27 mouse cellular contexts compared by ENCODE assay signal in the genomic region with DNA sequence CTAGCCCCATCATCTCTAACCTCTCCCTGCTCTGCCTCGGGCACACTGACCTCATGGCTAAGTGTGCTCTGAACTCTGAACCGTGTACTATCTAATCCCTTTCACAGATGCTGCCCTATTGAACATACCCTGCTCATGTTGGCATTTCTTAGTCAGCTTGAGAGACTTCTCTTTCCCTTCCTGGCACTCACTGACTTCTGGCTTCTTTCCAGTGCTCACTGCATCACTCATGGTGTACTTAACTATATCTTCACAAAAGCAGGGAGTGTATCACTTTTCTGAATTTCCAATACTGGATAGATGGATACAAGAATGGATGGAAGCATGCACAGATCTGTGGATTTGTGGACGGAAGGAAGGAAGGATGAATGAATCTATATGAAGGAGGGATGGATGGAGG.
A peak's percentile ranks its signal among the peaks of the same experiment; 100 is the strongest.
DNase-seq lines count a peak whose midpoint lies in the region; ATAC-seq lines count a peak whose summit lies in the region.
"Had no signal": no experiment of that assay in that cellular context is flagged by ENCODE, and none has a peak within 500 bp of the region (broad histone marks: within the 10 kb centered on the region; RNA-seq: fewer than 3 reads in every experiment).

No protein-coding gene starts in this region.

- WGBS in hindbrain, embryonic 14.5 days: 83% methylated on average over 3 of the region's 3 CpGs
- 85% methylated on average over 3 of the region's 3 CpGs for WGBS in hindbrain, embryonic 13.5 days

- DNase-seq in cerebellum, postnatal 10 days: peak; percentile 38 to 53
- no peak for DNase-seq in cerebellum, adult 18-20 months
- no peak for DNase-seq in hindbrain, embryonic 14.5 days (ENCODE audit: low spot score)
- DNase-seq in right cerebral cortex, adult 18-20 months: peak; percentile 1
- no peak for DNase-seq in right cerebral cortex, adult 2 months (ENCODE audit: low spot score in 2 of 2)
- DNase-seq in brain, adult 2 months (ENCODE audit: low read depth, low spot score): peak; percentile 7
- DNase-seq in spleen, postnatal 14 days (ENCODE audit: low spot score in 2 of 2): no peak
- DNase-seq: adrenal gland, adult 2 months; adrenal gland, postnatal 14 days; B cell, adult 2 months; cerebellum, adult 11-12 months; cerebellum, adult 9-10 months; cerebellum, postnatal 36 days; forebrain, postnatal 0 days; gastrocnemius, postnatal 10 days; gastrocnemius, postnatal 36 days; heart, adult 2 months had no signal

- no peaks in the 10 kb centered on the region for H3K27me3 ChIP-seq in hindbrain, embryonic 14.5 days (ENCODE audit: control insufficient read depth, insufficient read depth, low read length)
- no peaks in the 10 kb centered on the region for H3K27me3 ChIP-seq in hindbrain, embryonic 13.5 days
- H3K27me3 ChIP-seq: CH12.LX; hindbrain, embryonic 12.5 days had no signal

- H3K36me3 ChIP-seq in hindbrain, embryonic 14.5 days (replicated peaks; ENCODE audit: control insufficient read depth, insufficient read depth): no peaks in the 10 kb centered on the region
- no peaks in the 10 kb centered on the region for H3K36me3 ChIP-seq in hindbrain, embryonic 13.5 days
- H3K36me3 ChIP-seq: forebrain, embryonic 10.5 days; G1E; hindbrain, embryonic 12.5 days had no signal

- no peak overlapping the region for H3K4me2 ChIP-seq in hindbrain, embryonic 14.5 days (replicated peaks)
- no peak overlapping the region for H3K4me2 ChIP-seq in hindbrain, embryonic 13.5 days
- H3K4me2 ChIP-seq: heart, embryonic 11.5 days; hindbrain, embryonic 12.5 days had no signal

- H3K9ac ChIP-seq in hindbrain, embryonic 14.5 days: no peak overlapping the region
- H3K9ac ChIP-seq in hindbrain, embryonic 13.5 days: no peak overlapping the region
- H3K9ac ChIP-seq: forebrain, postnatal 0 days; hindbrain, embryonic 12.5 days had no signal

- no peaks in the 10 kb centered on the region for H3K4me1 ChIP-seq in hindbrain, embryonic 14.5 days (replicated peaks; ENCODE audit: control insufficient read depth, insufficient read depth, low read length)
- no peaks in the 10 kb centered on the region for H3K4me1 ChIP-seq in hindbrain, embryonic 13.5 days (replicated peaks)
- H3K4me1 ChIP-seq: forebrain, embryonic 10.5 days; hindbrain, embryonic 12.5 days had no signal

- H3K4me3 ChIP-seq in hindbrain, embryonic 14.5 days (replicated peaks; ENCODE audit: low read length): no peak overlapping the region
- H3K4me3 ChIP-seq in hindbrain, embryonic 13.5 days: no peak overlapping the region
- H3K4me3 ChIP-seq: forebrain, embryonic 10.5 days; heart, adult 2 months; hindbrain, embryonic 12.5 days had no signal

- no peak overlapping the region for H3K27ac ChIP-seq in hindbrain, embryonic 14.5 days
- H3K27ac ChIP-seq in hindbrain, embryonic 13.5 days: no peak overlapping the region
- H3K27ac ChIP-seq: forebrain, embryonic 10.5 days; heart, adult 2 months; hindbrain, embryonic 12.5 days; hindbrain, postnatal 0 days had no signal

- no peaks in the 10 kb centered on the region for H3K9me3 ChIP-seq in hindbrain, embryonic 14.5 days (ENCODE audit: control insufficient read depth, low read length)
- no peaks in the 10 kb centered on the region for H3K9me3 ChIP-seq in hindbrain, embryonic 13.5 days
- H3K9me3 ChIP-seq: forebrain, embryonic 10.5 days; G1E; hindbrain, embryonic 12.5 days had no signal

- 0 out of 2 replicates have a peak, but pooled peaks have one; percentile 31 for ATAC-seq in hindbrain, embryonic 14.5 days (ENCODE audit: low FRiP score)
- ATAC-seq in hindbrain, embryonic 13.5 days (ENCODE audit: low FRiP score): no peak
- ATAC-seq: forebrain, embryonic 14.5 days; forebrain, postnatal 0 days; hindbrain, postnatal 0 days; inflammation-experienced regulatory T-cells, adult 6 months; intestine, embryonic 16.5 days had no signal

Comparison
In these comparisons a context has a peak if more than half of its experiments do, and no peak if none do; other contexts are left out.
1. DNase-seq: peak in cerebellum, postnatal 10 days (2 of 2), right cerebral cortex, adult 18-20 months (single experiment) and brain, adult 2 months (single experiment); none in cerebellum, adult 18-20 months (0 of 2), hindbrain, embryonic 14.5 days (single experiment), right cerebral cortex, adult 2 months (0 of 2) and spleen, postnatal 14 days (0 of 2).